ENCODE assay signal across 19 mouse cellular contexts in the genomic region with DNA sequence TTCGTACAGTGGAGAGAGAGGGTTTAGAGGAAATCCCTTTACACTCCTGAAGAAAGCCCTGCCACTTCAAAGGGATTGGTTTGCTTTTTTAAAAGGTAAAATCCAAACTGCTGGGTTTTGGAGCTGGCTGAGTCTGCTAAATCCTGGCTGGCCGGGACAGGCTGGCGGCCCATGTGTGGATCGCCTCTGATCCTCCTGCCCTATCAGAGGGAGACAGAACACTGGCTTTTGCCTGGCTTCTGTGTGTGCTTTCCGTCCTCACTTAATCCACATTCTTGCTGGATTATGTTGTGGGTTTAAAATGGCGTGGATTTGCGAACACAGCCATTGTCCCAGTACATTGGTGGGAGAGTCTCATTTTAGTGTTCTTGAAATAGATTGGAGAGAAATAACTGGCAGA. TPM values are rescaled to one million over a fixed set of nuclear protein-coding genes. Genes with fewer than 3 reads are reported as not detected.
"Had no signal": no experiment of that assay in that cellular context is flagged by ENCODE, and none has a peak within 500 bp of the region (broad histone marks: within the 10 kb centered on the region; RNA-seq: fewer than 3 reads in every experiment).

No protein-coding gene starts in this region.

- H3K4me3 ChIP-seq: liver, embryonic 13.5 days; liver, embryonic 15.5 days; midbrain, embryonic 12.5 days; neural tube, embryonic 12.5 days had no signal

- H3K9me3 ChIP-seq: liver, embryonic 13.5 days; liver, embryonic 15.5 days; midbrain, embryonic 12.5 days; neural tube, embryonic 12.5 days had no signal

- H3K4me1 ChIP-seq: liver, embryonic 13.5 days; liver, embryonic 15.5 days; midbrain, embryonic 12.5 days; neural tube, embryonic 12.5 days had no signal

- H3K27me3 ChIP-seq: liver, embryonic 13.5 days; liver, embryonic 15.5 days; midbrain, embryonic 12.5 days; neural tube, embryonic 12.5 days had no signal

- H3K4me2 ChIP-seq: liver, embryonic 11.5 days; liver, embryonic 13.5 days; liver, embryonic 15.5 days; lung, embryonic 14.5 days; midbrain, embryonic 12.5 days; neural tube, embryonic 12.5 days had no signal

- H3K27ac ChIP-seq: liver, embryonic 13.5 days; liver, embryonic 15.5 days; midbrain, embryonic 12.5 days; neural tube, embryonic 12.5 days had no signal

- ATAC-seq: liver, postnatal 0 days had no signal

- H3K9ac ChIP-seq: liver, embryonic 13.5 days; liver, embryonic 15.5 days; liver, postnatal 0 days; lung, embryonic 14.5 days; midbrain, embryonic 12.5 days; neural tube, embryonic 12.5 days had no signal

- DNase-seq: liver, embryonic 13.5 days; liver, postnatal 0 days; lung, embryonic 14.5 days; lung, postnatal 10 days; lung, postnatal 4 days; right cerebral cortex, postnatal 25 days; right cerebral cortex, postnatal 4 days; spleen, adult 18-20 months; thymus, adult 18-20 months; thymus, postnatal 14 days; thymus, postnatal 36 days had no signal

RNA-seq across cellular contexts. Expression of gene Erich3, which starts 48.4 kb away (rescaled TPM):
- total RNA-seq: megakaryocyte-erythroid progenitor cell, adult 5-6 weeks; monocyte, adult 5-6 weeks; neutrophil, adult 5-6 weeks had no signal
- polyA plus RNA-seq: liver, embryonic 11.5 days; liver, embryonic 13.5 days; liver, embryonic 15.5 days; liver, postnatal 0 days; lung, embryonic 14.5 days; small intestine, adult 2 months had no signal
